Mouse (Mus musculus) heart, embryonic 14.5 days (tissue): Measurements from ENCODE around the gene Hoxa4. TPM values are rescaled to one million over a fixed set of nuclear protein-coding genes. Genes with fewer than 3 reads are reported as not detected.
A peak's percentile ranks its signal among the peaks of the same experiment; 100 is the strongest.

ENCODE experiments used
- ATAC-seq: fragments of 200-750 bp; cut with Nextera tagmentation; 2 replicates; pipeline ENCODE4 v1.8.0; 2017; ENCODE audit warnings: low read depth, moderate TSS enrichment; ENCODE audit not compliant: insufficient number of reproducible peaks, insufficient read depth, low FRiP score
- H3K27ac ChIP-seq, 2 experiments: fragments of 200-500 bp in 1 of 2; fragments of 300-500 bp in 1 of 2; sonication (generic) in 1 of 2; replicated peaks in 1 of 2; 2 replicates each; pipeline ENCODE4 v1.5.1; 2012 to 2014; ENCODE audit warnings: low read depth in 2 of 2, low read length in 2 of 2, control low read depth in 1 of 2, mild to moderate bottlenecking in 1 of 2, mixed read lengths in 1 of 2; ENCODE audit not compliant: control insufficient read depth in 1 of 2, insufficient read depth in 1 of 2
- H3K27me3 ChIP-seq: fragments of 300-500 bp; sonication (generic); 2 replicates; pipeline ENCODE4 v1.6.1; 2014; ENCODE audit warnings: mild to moderate bottlenecking, low read length, control low read depth; ENCODE audit not compliant: control insufficient read depth, insufficient read depth
- H3K36me3 ChIP-seq: fragments of 300-500 bp; sonication (generic); 2 replicates; pipeline ENCODE4 v1.6.1; 2014; ENCODE audit warnings: mild to moderate bottlenecking, control low read depth, low read length, mixed read lengths; ENCODE audit not compliant: control insufficient read depth, insufficient read depth
- H3K4me1 ChIP-seq, 2 experiments: fragments of 200-500 bp in 1 of 2; fragments of 300-500 bp in 1 of 2; sonication (generic) in 1 of 2; 2 replicates each; pipeline ENCODE4 v1.6.1; 2012 to 2014; ENCODE audit warnings: low read length in 2 of 2, control low read depth in 1 of 2, mixed read lengths in 1 of 2; ENCODE audit not compliant: control insufficient read depth in 2 of 2, insufficient read depth in 2 of 2
- H3K4me2 ChIP-seq: fragments of 300-500 bp; sonication (generic); 2 replicates; pipeline ENCODE4 v1.6.1; 2014; ENCODE audit warnings: mild to moderate bottlenecking, low read length
- H3K4me3 ChIP-seq, 2 experiments: fragments of 200-500 bp in 1 of 2; fragments of 300-500 bp in 1 of 2; sonication (generic) in 1 of 2; 2 replicates each; pipeline ENCODE4 v1.5.1; 2012 to 2014; ENCODE audit warnings: low read length in 2 of 2, mild to moderate bottlenecking in 2 of 2, control low read depth in 1 of 2, low read depth in 1 of 2, moderate library complexity in 1 of 2; ENCODE audit not compliant: control insufficient read depth in 1 of 2, insufficient read depth in 1 of 2
- H3K9ac ChIP-seq: fragments of 300-500 bp; sonication (generic); 2 replicates; pipeline ENCODE4 v1.6.1; 2014; ENCODE audit warnings: mild to moderate bottlenecking, low read length
- H3K9me3 ChIP-seq: fragments of 300-500 bp; sonication (generic); 2 replicates; pipeline ENCODE4 v1.6.1; 2016; ENCODE audit warnings: low read length, control low read depth; ENCODE audit not compliant: control insufficient read depth
- WGBS: fragments of 180-500 bp; shearing (Covaris S2); extraction: QIAGEN DNeasy Blood & Tissue Kit; methylation state at CpG from one replicate; pipeline ENCODE4 v1.1.7; 2014; 5-methylcytosine and 5-hydroxymethylcytosine counted together
- polyA plus RNA-seq: library from polyadenylated mRNA; unstranded; fragments of >200 nt; fragmentation: Nextera tagmentation; extraction: Ambion mirVana; gene quantifications from 2 replicates; pipeline ENCODE4 v1.2.1, GENCODE M21; 2014

Hoxa4 gene
- polyA plus RNA-seq, 1 experiment from 2014 or later = 0.36 TPM

GRCm38 (mm10) chr6:52183311-52184080 is 8.1 kb downstream of the Hoxa4 start:
- peaks cover 100% of the 10 kb centered on the region for H3K27me3 ChIP-seq
- no peak overlapping the region for H3K27ac ChIP-seq
- H3K4me3 ChIP-seq = no peak overlapping the region
- no peak for ATAC-seq
- no peaks in the 10 kb centered on the region for H3K36me3 ChIP-seq
- H3K9me3 ChIP-seq = no peaks in the 10 kb centered on the region
- H3K4me2 ChIP-seq = no peak overlapping the region
- H3K4me1 ChIP-seq = no peaks in the 10 kb centered on the region
- no peak overlapping the region for H3K9ac ChIP-seq
- 17% methylated on average over 10 of the region's 10 CpGs for WGBS

GRCm38 (mm10) chr6:52182793-52183192 is 8.8 kb downstream of the Hoxa4 start:
- H3K4me1 ChIP-seq = no peaks in the 10 kb centered on the region
- H3K27me3 ChIP-seq = peaks cover 100% of the 10 kb centered on the region
- no peak overlapping the region for H3K4me2 ChIP-seq
- no peaks in the 10 kb centered on the region for H3K9me3 ChIP-seq
- whole genome bisulfite sequencing = 24% methylated on average over 1 of the region's 1 CpGs
- no peak overlapping the region for H3K9ac ChIP-seq
- no peak for ATAC-seq
- H3K4me3 ChIP-seq = no peak overlapping the region
- no peak overlapping the region for H3K27ac ChIP-seq
- H3K36me3 ChIP-seq = no peaks in the 10 kb centered on the region

GRCm38 (mm10) chr6:52182030-52182429 is 9.5 kb downstream of the Hoxa4 start:
- Histone ChIP-seq H3K27me3 (peaks cover 100% of the 10 kb centered on the region), H3K9ac (no peak overlapping the region), H3K4me3 (no peak overlapping the region), H3K36me3 (no peaks in the 10 kb centered on the region), H3K27ac (no peak overlapping the region), H3K9me3 (no peaks in the 10 kb centered on the region), H3K4me1 (no peaks in the 10 kb centered on the region), H3K4me2 (no peak overlapping the region)
- WGBS = 30% methylated on average over 2 of the region's 2 CpGs
- no peak for ATAC-seq

DNA sequence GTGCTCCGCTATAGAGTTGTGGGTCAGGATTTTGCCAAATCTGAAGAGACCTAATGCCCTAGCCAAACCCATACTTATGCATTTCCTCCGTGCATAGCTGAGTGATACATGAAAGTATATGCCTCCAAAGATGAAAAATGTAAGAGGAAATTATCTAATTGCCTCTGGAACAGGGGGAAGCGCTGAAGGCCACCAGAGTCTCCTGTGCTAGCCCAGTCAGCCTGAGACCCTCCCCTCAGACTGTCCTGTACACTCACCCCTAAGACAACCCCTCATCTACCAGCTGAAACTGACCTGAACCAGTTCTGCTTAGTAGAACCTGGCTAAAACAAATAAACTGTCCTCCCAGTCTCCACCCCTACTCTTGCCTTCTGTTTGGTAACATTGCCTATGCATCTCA is 10.8 kb downstream of the Hoxa4 start:
- no peak overlapping the region for H3K27ac ChIP-seq

GRCm38 (mm10) chr6:52180213-52180710 is 11.3 kb downstream of the Hoxa4 start:
- Histone ChIP-seq H3K9me3 (no peaks in the 10 kb centered on the region), H3K36me3 (no peaks in the 10 kb centered on the region), H3K9ac (no peak overlapping the region), H3K4me2 (no peak overlapping the region), H3K27me3 (peaks cover 99% of the 10 kb centered on the region), H3K4me3 (no peak overlapping the region), H3K4me1 (no peaks in the 10 kb centered on the region; a peak in 1 of 4 replicates), H3K27ac (no peak overlapping the region)
- no peak for ATAC-seq
- 8% methylated on average over 11 of the region's 11 CpGs for WGBS

More for the DNA sequence above, 10.8 kb downstream of the Hoxa4 start:
- Histone ChIP-seq H3K4me1 (no peaks in the 10 kb centered on the region), H3K9ac (no peak overlapping the region), H3K36me3 (no peaks in the 10 kb centered on the region), H3K9me3 (no peaks in the 10 kb centered on the region), H3K27me3 (peaks cover 100% of the 10 kb centered on the region), H3K4me3 (no peak overlapping the region), H3K4me2 (no peak overlapping the region)
- 13% methylated on average over 3 of the region's 3 CpGs for WGBS
- ATAC-seq = no peak

- H3K9ac ChIP-seq = no peak overlapping the region; the same call in 1 of the 2 replicates
- peak overlapping the region; percentile 24; the same call in 1 of the 2 replicates for H3K4me2 ChIP-seq
- peak overlapping the region in 1 of 2 experiments; percentile 6; a peak in 1 of 4 replicates for H3K4me3 ChIP-seq
- H3K36me3 ChIP-seq = no peaks in the 10 kb centered on the region
- 3% methylated on average over 10 of the region's 10 CpGs for WGBS
- no peak overlapping the region for H3K27ac ChIP-seq
- ATAC-seq = no peak
- no peaks in the 10 kb centered on the region for H3K9me3 ChIP-seq
- peaks cover 99% of the 10 kb centered on the region for H3K27me3 ChIP-seq
- H3K4me1 ChIP-seq = no peaks in the 10 kb centered on the region; a peak in 1 of 4 replicates
These were observed 11.9 kb downstream of the Hoxa4 start for GRCm38 (mm10) chr6:52179690-52180089.

DNA sequence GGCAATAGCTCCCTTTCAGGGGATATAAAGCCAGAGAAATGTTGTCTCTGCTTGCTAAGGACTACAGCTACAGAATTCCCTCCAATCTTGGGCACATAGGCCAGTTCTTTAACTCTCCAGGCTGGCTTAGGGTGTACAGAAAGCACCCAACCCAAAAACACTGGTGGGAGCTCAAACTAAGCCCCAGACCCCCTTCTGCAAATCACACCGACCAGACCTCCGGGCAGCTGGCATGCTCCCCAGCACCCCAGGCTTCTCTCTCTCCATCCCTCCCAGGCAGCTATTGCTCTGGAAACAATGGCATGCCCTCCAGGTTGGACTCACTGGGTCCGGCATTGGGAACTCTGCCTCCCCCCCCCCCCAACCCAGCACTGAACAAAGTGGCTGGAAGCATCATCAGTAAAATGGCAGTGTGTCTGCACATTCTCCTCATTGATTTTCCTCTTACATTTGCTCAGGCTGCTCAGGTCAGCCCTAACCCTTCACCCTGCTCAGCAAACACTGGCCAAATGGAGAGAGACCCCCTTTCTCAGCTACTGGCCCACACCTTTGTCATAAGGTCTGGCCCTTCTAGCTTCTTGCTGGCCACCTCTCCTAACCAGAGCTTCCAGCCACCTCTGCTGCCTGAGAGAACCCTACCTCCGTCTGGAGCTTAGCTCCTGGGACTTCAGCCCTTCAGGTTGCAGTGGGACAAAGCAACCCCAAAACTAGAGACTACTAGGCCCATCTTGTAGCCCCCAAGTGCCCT is 12.5 kb downstream of the Hoxa4 start:
- no peak for ATAC-seq
- Histone ChIP-seq H3K4me2 (peak overlapping the region; percentile 24; the same call in 1 of the 2 replicates), H3K9me3 (no peaks in the 10 kb centered on the region), H3K9ac (no peak overlapping the region; the same call in 1 of the 2 replicates), H3K4me3 (peak overlapping the region in 1 of 2 experiments; percentile 6; a peak in 1 of 4 replicates), H3K36me3 (no peaks in the 10 kb centered on the region), H3K27ac (no peak overlapping the region), H3K4me1 (no peaks in the 10 kb centered on the region; a peak in 1 of 4 replicates), H3K27me3 (peaks cover 98% of the 10 kb centered on the region)
- WGBS = 5% methylated on average over 4 of the region's 4 CpGs
